Mouse (Mus musculus): Measurements from ENCODE around the gene Ksr2. TPM values are rescaled to one million over a fixed set of nuclear protein-coding genes. Genes with fewer than 3 reads are reported as not detected.

Ksr2 gene
- polyA plus RNA-seq (2015; fragmentation: Nextera tagmentation; extraction: Ambion mirVana): 2.5 and 3.4 TPM in 2 replicates

DNA sequence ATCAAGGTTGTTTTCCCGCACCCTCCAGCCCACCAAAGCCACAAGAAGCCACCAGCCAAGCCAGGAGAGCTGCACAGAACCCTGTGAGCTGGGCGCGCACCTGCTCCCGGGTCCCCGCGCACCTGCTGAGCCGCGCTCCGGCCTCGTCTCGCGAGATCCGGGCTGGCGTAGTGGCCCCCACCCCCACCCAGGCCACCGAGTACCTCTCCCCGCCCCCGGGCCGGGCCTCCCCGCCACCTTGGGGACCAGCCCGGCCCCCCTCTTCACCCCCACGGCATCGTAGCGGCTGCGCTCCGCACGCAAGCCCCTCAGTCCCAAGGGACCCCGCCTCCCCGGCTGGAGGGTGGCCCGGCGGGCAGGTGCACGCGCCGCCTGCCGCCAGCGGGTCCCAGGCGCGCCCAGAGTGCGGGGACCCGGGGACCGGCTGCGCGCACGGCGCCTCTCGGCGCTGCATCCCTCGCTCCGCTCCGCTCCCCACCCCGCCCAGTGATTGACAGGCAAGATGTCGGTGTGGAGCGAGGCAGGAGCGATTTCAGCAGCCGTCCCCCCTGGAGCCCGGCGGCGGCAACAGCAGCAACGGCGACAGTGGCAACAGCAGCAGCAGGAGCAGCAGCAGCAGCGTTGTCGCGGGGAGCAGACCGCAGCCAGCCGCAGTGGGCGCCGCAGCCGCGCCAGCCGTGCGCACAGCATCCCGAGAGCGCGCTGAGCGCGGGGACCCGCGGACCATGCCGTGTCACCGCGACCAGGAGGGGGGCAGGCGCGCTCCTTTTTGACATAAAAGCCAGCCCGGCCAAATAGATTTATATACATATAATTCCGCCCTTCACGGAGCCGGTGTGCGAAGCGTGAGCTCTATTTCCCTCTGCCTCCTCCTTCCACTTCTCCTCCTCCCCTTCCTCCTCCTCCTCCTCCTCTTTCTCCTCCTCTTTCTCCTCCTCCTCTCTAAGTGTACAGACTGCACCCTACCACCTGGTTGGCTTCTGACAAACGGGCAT, at the start of gene Ksr2:
Gene Ksr2 (plus strand): TSS at position 494 of the 995 bp plus-strand sequence.

DNA sequence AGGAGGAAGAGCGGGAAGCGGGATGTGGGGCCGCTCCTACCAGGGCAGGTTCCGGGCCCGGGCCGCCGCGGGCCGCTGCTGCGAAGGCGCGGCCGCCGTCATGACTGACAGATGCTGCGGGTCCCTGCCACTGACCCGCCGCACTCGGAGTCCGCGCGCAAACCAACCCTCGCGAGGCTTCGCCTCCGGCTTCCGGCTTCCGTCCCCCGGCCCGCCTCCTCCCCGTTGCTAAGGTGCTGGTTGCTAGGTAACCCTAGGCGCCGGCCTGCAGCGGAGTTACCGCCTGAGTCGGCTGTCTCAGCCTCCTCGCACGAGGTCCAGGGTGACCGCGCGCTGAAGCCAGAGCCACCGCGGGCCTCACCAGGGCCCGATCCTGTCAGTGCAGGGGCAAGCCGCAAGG, 24.9 kb upstream of the Ksr2 start, which contains the start of gene Rfc5:
Gene Rfc5 (minus strand): TSS at position 171 of the 400 bp plus-strand sequence.

DNA sequence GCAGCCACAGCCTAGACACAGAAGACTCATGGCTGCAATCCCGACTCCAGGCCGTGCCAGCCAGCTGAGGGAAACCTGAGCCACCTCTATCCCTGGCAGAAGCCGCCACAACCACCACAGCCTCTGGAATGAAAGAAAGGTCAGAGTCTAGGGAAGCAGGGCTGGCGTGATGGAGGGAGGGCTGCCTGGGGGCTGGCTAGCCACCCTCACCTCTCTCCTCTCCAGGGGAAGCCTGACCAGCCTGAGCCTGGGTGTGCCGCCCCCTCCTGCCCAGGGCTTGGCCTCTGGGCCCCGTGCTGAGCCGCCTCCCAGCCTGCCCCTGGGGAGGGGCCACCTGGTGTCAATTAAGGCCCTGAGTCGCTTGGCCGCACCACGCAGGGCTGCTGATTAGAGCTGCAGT, 366.9 kb downstream of the Ksr2 start, which contains the start of gene Nos1:
Gene Nos1 (plus strand): TSS at position 352 of the 400 bp plus-strand sequence.

Other genes with a start within 250 kb of the Ksr2 start
- gene Pebp1, start 126.4 kb upstream of the Ksr2 start, polyA plus RNA-seq (2015; fragmentation: Nextera tagmentation; extraction: Ambion mirVana): 428 and 432 TPM in 2 replicates
- gene Vsig10, start 94.9 kb upstream of the Ksr2 start, polyA plus RNA-seq (2015; fragmentation: Nextera tagmentation; extraction: Ambion mirVana): 23.7 and 24.6 TPM in 2 replicates
- gene Wsb2, start 56.7 kb upstream of the Ksr2 start, polyA plus RNA-seq (2015; fragmentation: Nextera tagmentation; extraction: Ambion mirVana): 71.0 and 76.8 TPM in 2 replicates
- 28.1 and 36.3 TPM in 2 replicates for gene Rfc5, start 25.0 kb upstream of the Ksr2 start, polyA plus RNA-seq (2015; fragmentation: Nextera tagmentation; extraction: Ambion mirVana)

Data from urinary bladder, postnatal 0 days (tissue).